Comparison of ENCODE assay signal across 16 mouse cellular contexts in the genomic region with DNA sequence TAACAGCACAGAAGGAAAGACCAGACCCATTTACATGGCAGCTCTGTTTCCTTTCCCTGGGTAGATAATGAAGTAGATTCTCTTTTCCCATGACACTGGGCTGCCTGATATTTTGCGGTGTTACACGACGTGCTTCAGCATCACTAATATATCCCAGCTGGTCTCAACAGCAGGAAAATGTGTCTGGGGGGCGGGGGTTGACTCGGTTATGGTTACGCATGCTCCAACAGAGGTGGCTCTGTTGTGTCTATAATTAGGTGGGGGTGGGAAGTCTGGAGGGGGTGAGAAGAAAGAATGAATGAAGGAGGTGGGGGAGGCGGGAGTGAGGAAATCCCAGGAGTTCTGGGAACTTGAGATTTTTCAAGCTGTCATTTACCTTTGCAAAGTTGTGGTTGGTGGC.
A peak's percentile ranks its signal among the peaks of the same experiment; 100 is the strongest.
DNase-seq lines count a peak whose midpoint lies in the region; ATAC-seq and TF ChIP-seq lines count a peak whose summit lies in the region.
"Had no signal": no experiment of that assay in that cellular context is flagged by ENCODE, and none has a peak within 500 bp of the region (broad histone marks: within the 10 kb centered on the region; RNA-seq: fewer than 3 reads in every experiment).

No protein-coding gene starts in this region.

- H3K36me3 ChIP-seq in forebrain, embryonic 13.5 days (ENCODE audit: poor library complexity, severe bottlenecking), result no peaks in the 10 kb centered on the region
- no peaks in the 10 kb centered on the region for H3K36me3 ChIP-seq in hindbrain, postnatal 0 days (ENCODE audit: insufficient read depth, low read length)
- no peaks in the 10 kb centered on the region for H3K36me3 ChIP-seq in neural tube, embryonic 13.5 days
- H3K36me3 ChIP-seq: intestine, embryonic 15.5 days; liver, embryonic 15.5 days had no signal

- no peak overlapping the region for H3K4me3 ChIP-seq in forebrain, embryonic 13.5 days
- no peak overlapping the region for H3K4me3 ChIP-seq in hindbrain, postnatal 0 days (ENCODE audit: low read length)
- H3K4me3 ChIP-seq in neural tube, embryonic 13.5 days, result no peak overlapping the region
- H3K4me3 ChIP-seq: intestine, embryonic 15.5 days; liver, embryonic 15.5 days had no signal

- peak; percentile 16 for DNase-seq in heart, adult 11 months
- no peak for DNase-seq in heart, adult 9 months (ENCODE audit: low spot score in 2 of 2)
- no peak for DNase-seq in hindbrain, postnatal 0 days (ENCODE audit: low spot score)
- DNase-seq in layer of hippocampus, postnatal 10 days (ENCODE audit: low spot score in 2 of 2), result no peak
- no peak for DNase-seq in frontal cortex, adult 2 months (ENCODE audit: extremely low spot score in 1 of 2, low spot score in 1 of 2)
- DNase-seq in testis, postnatal 14 days (ENCODE audit: low spot score), result no peak
- DNase-seq: adrenal gland, postnatal 36 days; B cell, adult 2 months; kidney, postnatal 14 days; lung, postnatal 4 days; right cerebral cortex, postnatal 14 days; thymus, postnatal 14 days had no signal

- WGBS in forebrain, embryonic 13.5 days, result 54% methylated on average over 7 of the region's 7 CpGs
- 29% methylated on average over 7 of the region's 7 CpGs for WGBS in hindbrain, postnatal 0 days
- 18% methylated on average over 7 of the region's 7 CpGs for WGBS in neural tube, embryonic 13.5 days

- no peak for TF ChIP-seq CTCF in hindbrain, postnatal 0 days (IDR thresholded peaks at IDR 0.05; ENCODE audit: low read depth)

- H3K9me3 ChIP-seq in forebrain, embryonic 13.5 days (replicated peaks), result no peaks in the 10 kb centered on the region
- no peaks in the 10 kb centered on the region for H3K9me3 ChIP-seq in hindbrain, postnatal 0 days (ENCODE audit: low read length)
- H3K9me3 ChIP-seq in neural tube, embryonic 13.5 days, result no peaks in the 10 kb centered on the region
- H3K9me3 ChIP-seq: intestine, embryonic 15.5 days; liver, embryonic 15.5 days had no signal

- H3K4me1 ChIP-seq in forebrain, embryonic 13.5 days, result peaks cover 16% of the 10 kb centered on the region
- H3K4me1 ChIP-seq in hindbrain, postnatal 0 days (ENCODE audit: insufficient read depth, low read length), result no peaks in the 10 kb centered on the region
- H3K4me1 ChIP-seq in neural tube, embryonic 13.5 days (replicated peaks), result peaks cover 26% of the 10 kb centered on the region
- H3K4me1 ChIP-seq: liver, embryonic 15.5 days had no signal

- H3K27me3 ChIP-seq in forebrain, embryonic 13.5 days, result no peaks in the 10 kb centered on the region
- no peaks in the 10 kb centered on the region for H3K27me3 ChIP-seq in hindbrain, postnatal 0 days (ENCODE audit: insufficient read depth, low read length)
- no peaks in the 10 kb centered on the region for H3K27me3 ChIP-seq in neural tube, embryonic 13.5 days
- H3K27me3 ChIP-seq: intestine, embryonic 15.5 days; liver, embryonic 15.5 days had no signal

- no peak overlapping the region for H3K27ac ChIP-seq in forebrain, embryonic 13.5 days
- no peak overlapping the region for H3K27ac ChIP-seq in hindbrain, postnatal 0 days
- H3K27ac ChIP-seq in neural tube, embryonic 13.5 days (replicated peaks), result peak overlapping the region; percentile 54
- H3K27ac ChIP-seq: intestine, embryonic 15.5 days; liver, embryonic 15.5 days had no signal

- no peak overlapping the region for H3K9ac ChIP-seq in forebrain, embryonic 13.5 days
- H3K9ac ChIP-seq in hindbrain, postnatal 0 days (replicated peaks; ENCODE audit: low read length), result no peak overlapping the region
- H3K9ac ChIP-seq in neural tube, embryonic 13.5 days, result no peak overlapping the region
- H3K9ac ChIP-seq: intestine, embryonic 15.5 days; liver, embryonic 15.5 days had no signal

- 0 out of 2 replicates have a peak, but pooled peaks have one; percentile 50 for ATAC-seq in forebrain, embryonic 13.5 days
- 0 out of 2 replicates have a peak, but pooled peaks have one; percentile 43 for ATAC-seq in hindbrain, postnatal 0 days
- ATAC-seq in neural tube, embryonic 13.5 days (ENCODE audit: low read depth), result peak; percentile 84
- ATAC-seq: intestine, embryonic 15.5 days had no signal

- no peak overlapping the region for H3K4me2 ChIP-seq in forebrain, embryonic 13.5 days
- no peak overlapping the region for H3K4me2 ChIP-seq in hindbrain, postnatal 0 days (ENCODE audit: low read depth, low read length)
- 0 out of 2 replicates have a peak overlapping the region, but pooled peaks have one; percentile 14 for H3K4me2 ChIP-seq in neural tube, embryonic 13.5 days
- H3K4me2 ChIP-seq: intestine, embryonic 15.5 days; liver, embryonic 15.5 days had no signal
